Mouse (Mus musculus): ENCODE results near the gene Ltf. TPM values are rescaled to one million over a fixed set of nuclear protein-coding genes. Genes with fewer than 3 reads are reported as not detected.
A peak's percentile ranks its signal among the peaks of the same experiment; 100 is the strongest.

The Ltf gene
- polyA plus RNA-seq, 1 experiment from 2014 or later, result 247 TPM

DNA sequence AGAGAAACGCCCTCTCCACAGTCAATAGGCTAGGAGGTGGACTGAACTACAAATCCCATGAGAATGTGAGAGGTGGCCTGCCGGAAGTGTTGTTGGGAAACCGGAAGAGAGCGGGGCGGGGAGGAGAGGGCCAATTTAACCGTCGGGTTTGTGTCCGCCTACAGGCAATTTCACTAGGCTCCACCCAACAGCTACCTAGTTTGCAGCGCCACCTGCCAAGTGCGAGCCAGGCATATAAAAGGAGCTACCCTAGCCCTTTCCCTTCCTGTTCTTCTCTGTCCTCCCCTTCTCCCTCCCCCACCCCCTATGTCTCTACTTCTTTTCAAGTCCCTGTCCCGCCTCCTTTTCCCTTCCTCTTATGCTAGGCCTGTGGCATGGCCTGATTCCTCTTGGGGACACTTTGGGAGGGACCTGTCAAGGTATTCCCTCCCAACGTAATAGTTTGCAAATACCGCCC, 24.3 kb upstream of the Ltf start:
- Histone ChIP-seq H3K27me3 (ENCODE audit: insufficient read depth, low read length) (no peaks in the 10 kb centered on the region), H3K9me3 (ENCODE audit: low read length) (no peaks in the 10 kb centered on the region), H3K4me2 (ENCODE audit: low read depth, low read length) (peak overlapping the region; percentile 64), H3K36me3 (replicated peaks; ENCODE audit: insufficient read depth, low read length) (no peaks in the 10 kb centered on the region), H3K4me3 (ENCODE audit: low read depth, low read length) (peak overlapping the region; percentile 32), H3K27ac (ENCODE audit: low read depth) (peak overlapping the region; percentile 79), H3K9ac (replicated peaks) (peak overlapping the region; percentile 43; the same call in 1 of the 2 replicates), H3K4me1 (ENCODE audit: insufficient read depth) (peaks cover 13% of the 10 kb centered on the region)
- peak; percentile 55 for TF ChIP-seq CTCF (IDR thresholded peaks at IDR 0.05; ENCODE audit: low read depth)
- no peak for TF ChIP-seq EP300 (IDR thresholded peaks at IDR 0.05; ENCODE audit: low read depth)
- DNase-seq (peak; percentile 89), ATAC-seq (peak; percentile 83)
- WGBS (ENCODE audit: insufficient replicate concordance), result 12% methylated on average over 13 of the region's 13 CpGs

DNA sequence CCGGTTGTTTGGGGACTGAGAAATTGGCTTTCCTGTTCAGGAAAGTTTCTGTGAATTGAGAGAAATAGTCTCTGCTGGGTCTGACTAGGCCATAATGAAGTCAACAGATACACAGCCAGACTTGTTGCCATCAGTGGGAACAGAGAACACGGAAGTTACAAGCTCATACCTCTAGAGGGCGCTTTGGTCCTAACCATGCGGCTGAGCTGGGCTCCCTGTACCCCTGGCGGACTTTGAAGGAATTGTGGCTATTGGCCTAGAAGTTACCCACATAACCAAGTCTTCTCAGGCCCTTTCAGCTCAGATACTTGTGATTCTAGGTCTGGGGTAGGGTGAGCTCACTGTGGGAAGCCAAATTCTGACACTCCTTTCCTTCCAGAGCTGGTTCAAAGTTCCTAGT, 21.8 kb upstream of the Ltf start:
- H3K27me3 ChIP-seq (ENCODE audit: insufficient read depth, low read length), result no peaks in the 10 kb centered on the region
- peaks cover 12% of the 10 kb centered on the region for H3K4me1 ChIP-seq (ENCODE audit: insufficient read depth)
- WGBS (ENCODE audit: insufficient replicate concordance), result 5% methylated on average over 5 of the region's 5 CpGs
- no peaks in the 10 kb centered on the region for H3K9me3 ChIP-seq (ENCODE audit: low read length)
- TF ChIP-seq EP300 (IDR thresholded peaks at IDR 0.05; ENCODE audit: low read depth) (no peak), CTCF (IDR thresholded peaks at IDR 0.05; ENCODE audit: low read depth) (peak; percentile 100)
- ATAC-seq (peak; percentile 45), DNase-seq (peak; percentile 81)
- no peak overlapping the region for H3K27ac ChIP-seq (ENCODE audit: low read depth)
- H3K4me2 ChIP-seq (ENCODE audit: low read depth, low read length), result no peak overlapping the region
- H3K36me3 ChIP-seq (replicated peaks; ENCODE audit: insufficient read depth, low read length), result no peaks in the 10 kb centered on the region
- H3K4me3 ChIP-seq (ENCODE audit: low read depth, low read length), result no peak overlapping the region
- H3K9ac ChIP-seq (replicated peaks), result no peak overlapping the region

DNA sequence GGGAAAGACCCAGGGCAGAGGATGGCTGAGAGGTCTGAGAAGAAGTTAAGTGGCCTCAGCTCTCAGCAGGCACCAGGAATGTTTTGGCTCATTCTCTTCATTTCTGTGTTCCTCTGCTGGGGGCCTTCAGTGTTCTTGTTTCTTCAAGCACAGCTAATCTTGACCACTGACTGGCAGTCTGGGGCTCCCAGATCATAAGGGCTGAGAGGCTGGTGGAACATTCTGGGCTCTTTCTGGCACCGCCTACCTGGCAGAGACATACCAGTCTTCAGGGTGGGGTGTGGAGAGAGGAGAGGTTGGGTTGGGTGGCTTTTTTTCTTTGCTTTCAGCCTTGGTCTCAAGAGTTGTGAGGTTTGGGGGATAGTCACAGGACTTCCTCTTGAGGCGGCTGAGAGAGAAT, 20.0 kb upstream of the Ltf start:
- ATAC-seq, result no peak
- Histone ChIP-seq H3K9me3 (ENCODE audit: low read length) (no peaks in the 10 kb centered on the region), H3K4me2 (ENCODE audit: low read depth, low read length) (peak overlapping the region; percentile 7; the same call in 1 of the 2 replicates), H3K4me3 (ENCODE audit: low read depth, low read length) (no peak overlapping the region), H3K27ac (ENCODE audit: low read depth) (0 out of 2 replicates have a peak overlapping the region, but pooled peaks have one; percentile 16), H3K27me3 (ENCODE audit: insufficient read depth, low read length) (no peaks in the 10 kb centered on the region), H3K4me1 (ENCODE audit: insufficient read depth) (peaks cover 12% of the 10 kb centered on the region), H3K36me3 (replicated peaks; ENCODE audit: insufficient read depth, low read length) (no peaks in the 10 kb centered on the region), H3K9ac (replicated peaks) (no peak overlapping the region)
- 52% methylated on average over 2 of the region's 2 CpGs for WGBS (ENCODE audit: insufficient replicate concordance)
- DNase-seq, result no peak
- TF ChIP-seq CTCF (IDR thresholded peaks at IDR 0.05; ENCODE audit: low read depth) (no peak), EP300 (IDR thresholded peaks at IDR 0.05; ENCODE audit: low read depth) (no peak)

DNA sequence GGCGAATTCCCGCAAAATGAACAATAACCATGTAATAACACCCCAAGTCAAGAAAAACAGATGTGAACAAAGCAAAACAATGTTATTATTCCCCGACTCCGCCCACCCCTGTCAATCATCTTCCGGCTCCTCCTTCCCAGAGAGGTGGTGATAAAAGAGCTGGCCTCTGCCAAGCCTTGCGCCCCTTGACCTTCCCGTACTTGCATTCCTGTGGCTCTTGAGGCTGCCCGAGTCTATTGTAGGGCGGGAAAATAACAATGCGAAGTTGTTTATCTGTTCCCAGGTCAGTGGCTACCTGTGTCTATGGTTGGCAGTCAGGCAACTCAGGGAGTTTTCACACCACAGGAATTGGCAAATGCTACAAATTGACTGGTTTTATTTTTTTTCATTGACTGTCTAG, 19.2 kb upstream of the Ltf start:
- no peaks in the 10 kb centered on the region for H3K9me3 ChIP-seq (ENCODE audit: low read length)
- H3K27me3 ChIP-seq (ENCODE audit: insufficient read depth, low read length), result no peaks in the 10 kb centered on the region
- no peak overlapping the region for H3K4me3 ChIP-seq (ENCODE audit: low read depth, low read length)
- no peaks in the 10 kb centered on the region for H3K36me3 ChIP-seq (replicated peaks; ENCODE audit: insufficient read depth, low read length)
- no peak overlapping the region for H3K9ac ChIP-seq (replicated peaks)
- ATAC-seq (no peak), DNase-seq (no peak)
- peaks cover 11% of the 10 kb centered on the region for H3K4me1 ChIP-seq (ENCODE audit: insufficient read depth)
- WGBS (ENCODE audit: insufficient replicate concordance), result 64% methylated on average over 10 of the region's 10 CpGs
- no peak for TF ChIP-seq CTCF (IDR thresholded peaks at IDR 0.05; ENCODE audit: low read depth)
- no peak for TF ChIP-seq EP300 (IDR thresholded peaks at IDR 0.05; ENCODE audit: low read depth)
- no peak overlapping the region for H3K27ac ChIP-seq (ENCODE audit: low read depth)
- no peak overlapping the region for H3K4me2 ChIP-seq (ENCODE audit: low read depth, low read length)

DNA sequence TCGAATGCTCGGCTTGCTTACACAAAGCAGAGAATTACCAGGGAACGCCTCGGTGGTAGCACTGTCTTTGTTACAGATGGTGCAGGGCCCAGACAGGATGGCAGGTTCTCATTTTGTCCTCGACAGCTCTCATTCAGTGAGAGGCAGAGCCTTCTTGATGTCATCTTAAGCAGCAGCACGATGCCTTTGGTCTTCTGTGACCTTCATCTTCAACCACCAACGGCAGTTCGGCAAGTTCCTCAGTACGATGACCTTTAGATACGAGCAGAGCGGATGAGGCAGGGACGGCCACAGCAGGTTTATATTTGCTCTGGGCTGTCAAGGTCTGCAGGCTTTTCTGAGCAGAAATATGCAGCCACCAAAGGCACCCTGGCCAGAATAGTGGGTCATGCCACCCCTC, 17.4 kb upstream of the Ltf start:
- Histone ChIP-seq H3K4me1 (ENCODE audit: insufficient read depth) (peaks cover 9% of the 10 kb centered on the region), H3K4me2 (ENCODE audit: low read depth, low read length) (no peak overlapping the region), H3K36me3 (replicated peaks; ENCODE audit: insufficient read depth, low read length) (no peaks in the 10 kb centered on the region), H3K9me3 (ENCODE audit: low read length) (no peaks in the 10 kb centered on the region), H3K9ac (replicated peaks) (no peak overlapping the region), H3K27ac (ENCODE audit: low read depth) (no peak overlapping the region), H3K27me3 (ENCODE audit: insufficient read depth, low read length) (no peaks in the 10 kb centered on the region), H3K4me3 (ENCODE audit: low read depth, low read length) (no peak overlapping the region)
- DNase-seq (no peak), ATAC-seq (no peak)
- 73% methylated on average over 12 of the region's 12 CpGs for WGBS (ENCODE audit: insufficient replicate concordance)
- TF ChIP-seq CTCF (IDR thresholded peaks at IDR 0.05; ENCODE audit: low read depth) (no peak), EP300 (IDR thresholded peaks at IDR 0.05; ENCODE audit: low read depth) (no peak)

DNA sequence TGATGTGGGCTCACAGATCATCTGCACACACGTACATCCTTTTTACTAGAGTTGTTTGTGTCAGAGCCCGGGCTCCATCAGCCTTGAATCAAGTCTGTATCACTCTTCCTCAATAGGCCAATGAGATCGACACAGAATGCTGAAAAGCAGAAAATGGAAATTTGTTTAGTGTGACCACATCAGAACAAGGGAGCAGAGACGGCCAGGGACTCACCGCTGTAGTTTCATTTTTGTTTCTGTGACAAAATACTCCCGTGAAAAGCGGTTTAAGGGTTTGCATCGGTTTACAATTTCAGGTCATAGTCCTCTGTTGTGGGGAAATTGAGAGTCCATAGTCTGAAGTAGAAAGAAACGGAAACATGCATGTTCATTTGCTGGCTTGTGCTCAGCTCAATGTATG, 15.8 kb upstream of the Ltf start:
- ATAC-seq (peak; percentile 47), DNase-seq (no peak)
- Histone ChIP-seq H3K36me3 (replicated peaks; ENCODE audit: insufficient read depth, low read length) (no peaks in the 10 kb centered on the region), H3K9me3 (ENCODE audit: low read length) (no peaks in the 10 kb centered on the region), H3K4me1 (ENCODE audit: insufficient read depth) (peaks cover 6% of the 10 kb centered on the region), H3K4me2 (ENCODE audit: low read depth, low read length) (0 out of 2 replicates have a peak overlapping the region, but pooled peaks have one; percentile 26), H3K27ac (ENCODE audit: low read depth) (no peak overlapping the region), H3K4me3 (ENCODE audit: low read depth, low read length) (no peak overlapping the region), H3K27me3 (ENCODE audit: insufficient read depth, low read length) (no peaks in the 10 kb centered on the region), H3K9ac (replicated peaks) (no peak overlapping the region)
- 65% methylated on average over 9 of the region's 9 CpGs for WGBS (ENCODE audit: insufficient replicate concordance)
- no peak for TF ChIP-seq CTCF (IDR thresholded peaks at IDR 0.05; ENCODE audit: low read depth)
- TF ChIP-seq EP300 (IDR thresholded peaks at IDR 0.05; ENCODE audit: low read depth), result no peak

DNA sequence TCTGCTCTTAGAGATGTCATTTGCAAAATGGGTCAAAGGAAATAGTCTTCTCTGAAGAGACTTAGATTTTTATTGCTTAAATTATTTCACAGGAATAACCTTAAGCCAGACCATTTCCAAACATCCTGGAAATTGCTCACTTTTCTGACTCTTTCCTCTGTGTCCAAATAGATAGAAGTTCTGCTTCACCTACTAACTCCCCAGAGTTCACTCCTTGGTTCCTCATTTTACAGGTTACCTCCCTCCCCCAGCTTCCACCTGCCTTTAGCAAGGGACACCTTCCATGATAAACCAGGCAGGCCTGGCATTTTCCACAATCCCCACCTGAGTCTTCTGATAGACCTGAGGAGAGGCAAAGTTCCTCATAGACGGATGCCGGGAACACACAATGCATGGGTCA, 12.5 kb upstream of the Ltf start:
- 77% methylated on average over 2 of the region's 2 CpGs for WGBS (ENCODE audit: insufficient replicate concordance)
- ATAC-seq, result no peak
- no peak overlapping the region for H3K27ac ChIP-seq (ENCODE audit: low read depth)
- DNase-seq, result no peak
- H3K36me3 ChIP-seq (replicated peaks; ENCODE audit: insufficient read depth, low read length), result no peaks in the 10 kb centered on the region
- no peak overlapping the region for H3K4me2 ChIP-seq (ENCODE audit: low read depth, low read length)
- H3K4me1 ChIP-seq (ENCODE audit: insufficient read depth), result 0 out of 2 replicates have a peak, but pooled peaks cover 2% of the 10 kb centered on the region
- no peak overlapping the region for H3K4me3 ChIP-seq (ENCODE audit: low read depth, low read length)
- TF ChIP-seq CTCF (IDR thresholded peaks at IDR 0.05; ENCODE audit: low read depth) (no peak), EP300 (IDR thresholded peaks at IDR 0.05; ENCODE audit: low read depth) (no peak)
- no peaks in the 10 kb centered on the region for H3K27me3 ChIP-seq (ENCODE audit: insufficient read depth, low read length)
- H3K9me3 ChIP-seq (ENCODE audit: low read length), result no peaks in the 10 kb centered on the region
- no peak overlapping the region for H3K9ac ChIP-seq (replicated peaks)
